Mouse (Mus musculus) stomach, postnatal 0 days (tissue): Measurements from ENCODE around the gene Tnfrsf25.

Experiments used
- CTCF ChIP-seq: IDR thresholded peaks from 2 replicates; pipeline ENCODE4 v1.5.1; 2016; ENCODE audit warnings: antibody characterized with exemption, low read depth, mild to moderate bottlenecking, moderate library complexity
- EP300 ChIP-seq: optimal IDR thresholded peaks from 2 replicates; pipeline ENCODE3; 2016; ENCODE audit warnings: antibody characterized with exemption

DNA sequence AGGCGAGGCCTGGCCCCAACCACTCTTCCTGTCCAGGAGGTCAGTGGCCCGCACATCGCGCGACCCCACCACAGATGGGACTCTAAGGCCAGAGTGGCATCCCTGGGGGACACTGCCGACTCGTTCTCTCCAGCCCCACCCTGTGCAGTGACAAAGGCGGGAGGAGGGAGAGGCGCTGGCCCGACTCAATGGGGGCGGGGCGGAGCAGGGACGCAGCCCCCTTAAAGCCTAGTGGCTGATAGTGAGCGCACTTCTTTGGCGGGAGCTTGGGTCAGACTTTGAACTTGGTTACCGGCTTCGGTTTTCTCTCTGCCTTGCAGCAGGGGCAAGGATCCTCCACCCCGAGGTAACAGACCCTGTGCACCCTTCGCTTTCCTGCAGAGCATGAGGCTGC lies 43.5 kb downstream of the Tnfrsf25 start:
- TF ChIP-seq CTCF (no peak), EP300 (no peak)
